Mouse (Mus musculus): Measurements from ENCODE around the gene Cltc.

- TF ChIP-seq POLR2A (IDR thresholded peaks at IDR 0.05; ENCODE audit: borderline replicate concordance, control insufficient read depth, low read depth, low read length), result no peak
- no peak for TF ChIP-seq CTCF (IDR thresholded peaks at IDR 0.05; ENCODE audit: control insufficient read depth, insufficient read depth, low read length)
Observed at GRCm38 (mm10) chr11:86646136-86646834, 111.1 kb downstream of the Cltc start.
